Mouse (Mus musculus) liver, adult (tissue): Measurements from ENCODE around the gene Srpk2.

Source experiments
- GATA4 ChIP-seq: IDR thresholded peaks from 2 replicates; pipeline ENCODE4 v1.6.1; 2014; ENCODE audit warnings: mild to moderate bottlenecking, low read length; ENCODE audit not compliant: insufficient replicate concordance

Srpk2 gene

GRCm38 (mm10) chr5:23596326-23596965 is 88.0 kb downstream of the Srpk2 start:
- TF ChIP-seq GATA4: no peak

- TF ChIP-seq GATA4: no peak
These were observed 96.8 kb downstream of the Srpk2 start for GRCm38 (mm10) chr5:23587614-23588013.

GRCm38 (mm10) chr5:23586531-23587453 is 97.6 kb downstream of the Srpk2 start:
- TF ChIP-seq GATA4: no peak

GRCm38 (mm10) chr5:23581484-23582060 is 102.8 kb downstream of the Srpk2 start:
- no peak for TF ChIP-seq GATA4

- no peak for TF ChIP-seq GATA4
These were observed 105.1 kb downstream of the Srpk2 start for GRCm38 (mm10) chr5:23579120-23579880.

GRCm38 (mm10) chr5:23578322-23578957 is 106.0 kb downstream of the Srpk2 start:
- no peak for TF ChIP-seq GATA4

GRCm38 (mm10) chr5:23577847-23578246 is 106.6 kb downstream of the Srpk2 start:
- TF ChIP-seq GATA4: no peak

GRCm38 (mm10) chr5:23576336-23577094 is 107.9 kb downstream of the Srpk2 start:
- no peak for TF ChIP-seq GATA4

GRCm38 (mm10) chr5:23573942-23574341 is 110.5 kb downstream of the Srpk2 start:
- no peak for TF ChIP-seq GATA4

GRCm38 (mm10) chr5:23568188-23568587 is 116.2 kb downstream of the Srpk2 start:
- TF ChIP-seq GATA4: no peak

- no peak for TF ChIP-seq GATA4
These were observed 118.0 kb downstream of the Srpk2 start for GRCm38 (mm10) chr5:23566382-23566781.

GRCm38 (mm10) chr5:23562278-23563060 is 121.9 kb downstream of the Srpk2 start:
- no peak for TF ChIP-seq GATA4

GRCm38 (mm10) chr5:23561227-23561626 is 123.2 kb downstream of the Srpk2 start:
- TF ChIP-seq GATA4: no peak
